Mouse (Mus musculus) mature B cell (primary cell): ENCODE measurements around the gene Defa17.
"Not testable (repeated sequence)": the region's sequence is repeated elsewhere in the genome, so short reads cannot be mapped to it uniquely, and the experiment has no call there.

Experiments used
- in situ Hi-C: fragments of 300-500 bp; cut with MboI; formaldehyde crosslinking; loops from 2 replicates; pipeline ENCODE4 v1.14.3; 2019

The Defa17 gene

DNA sequence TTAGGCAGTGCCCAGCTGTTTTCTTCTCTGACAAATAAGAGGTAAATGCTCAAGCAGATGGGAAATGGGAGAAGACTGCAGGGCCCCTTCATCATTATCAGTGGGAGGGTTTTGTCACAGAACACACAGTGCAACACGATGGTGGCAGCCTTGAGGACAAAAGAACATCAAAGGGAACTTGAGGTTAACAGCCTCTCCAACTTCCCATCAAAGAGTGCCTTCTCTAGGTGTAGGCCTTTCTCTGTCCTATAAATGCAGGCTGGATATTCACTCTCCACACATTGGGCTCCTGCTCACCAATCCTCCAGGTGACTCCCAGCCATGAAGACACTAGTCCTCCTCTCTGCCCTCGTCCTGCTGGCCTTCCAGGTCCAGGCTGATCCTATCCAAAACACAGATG is at the start of gene Defa17:
TSS of gene Defa17 (plus strand) at position 301 of the 400 bp plus-strand sequence.
- in situ Hi-C loops: not testable (repeated sequence)

DNA sequence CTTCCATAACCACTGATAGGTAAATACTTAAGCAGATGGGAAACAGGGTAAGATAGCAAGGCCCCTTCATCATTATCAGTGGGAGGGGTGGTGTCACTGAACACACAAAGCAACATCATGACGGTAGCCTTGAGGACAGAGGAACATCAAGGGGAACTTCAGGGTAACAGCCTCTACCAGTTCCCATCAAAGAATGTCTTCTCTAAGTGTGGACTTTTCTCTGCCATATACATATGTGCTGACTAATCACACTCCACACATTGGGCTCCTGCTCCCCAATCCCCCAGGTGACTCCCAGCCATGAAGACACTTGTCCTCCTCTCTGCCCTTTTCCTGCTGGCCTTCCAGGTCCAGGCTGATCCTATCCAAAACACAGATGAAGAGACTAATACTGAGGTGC is 37.7 kb upstream of the Defa17 start, which contains the start of gene Defa26:
TSS of gene Defa26 (plus strand) at position 301 of the 400 bp plus-strand sequence.
- in situ Hi-C loops: not testable (repeated sequence)

DNA sequence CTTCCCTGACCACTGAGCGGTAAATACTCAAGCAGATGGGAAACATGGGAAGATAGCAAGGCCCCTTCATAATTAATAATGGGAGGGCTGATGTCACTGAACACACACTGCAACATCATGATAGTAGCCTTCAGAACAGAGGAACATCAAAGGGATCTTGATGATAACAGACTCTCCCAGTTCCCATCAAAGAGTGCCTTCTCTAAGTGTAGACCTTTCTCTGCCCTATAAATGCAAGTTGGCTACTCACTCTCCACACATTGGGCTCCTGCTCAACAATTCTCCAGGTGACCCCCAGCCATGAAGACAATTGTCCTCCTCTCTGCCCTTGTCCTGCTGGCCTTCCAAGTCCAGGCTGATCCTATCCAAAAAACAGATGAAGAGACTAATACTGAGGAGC is 9.9 kb downstream of the Defa17 start, which contains the start of gene Defa34:
TSS of gene Defa34 (plus strand) at position 301 of the 400 bp plus-strand sequence.
- in situ Hi-C loops: not testable (repeated sequence)

DNA sequence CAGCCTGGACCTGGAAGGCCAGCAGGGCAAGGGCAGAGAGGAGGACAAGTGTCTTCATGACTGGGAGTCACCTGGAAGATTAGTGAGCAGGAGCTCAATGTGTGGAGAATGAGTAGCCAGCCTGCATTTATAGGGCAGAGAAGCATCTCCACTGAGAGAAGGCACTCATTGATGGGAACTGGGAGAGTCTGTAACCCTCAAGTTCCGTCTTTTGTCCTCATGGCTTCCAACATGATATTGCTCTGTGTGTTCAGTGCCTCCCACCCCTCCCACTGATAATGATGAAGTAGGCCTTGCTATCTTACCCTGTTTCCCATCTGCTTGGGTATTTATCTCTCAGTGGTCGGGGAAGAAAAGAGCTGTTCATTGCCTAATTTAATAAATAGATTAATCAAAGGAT is 48.0 kb downstream of the Defa17 start, which contains the start of gene AY761184:
TSS of gene AY761184 (minus strand) at position 101 of the 400 bp plus-strand sequence.
- in situ Hi-C loops: not testable (repeated sequence)
